Mouse (Mus musculus) ES-E14 (cell line): ENCODE data around the gene Mab21l2.

Experiments used
- HCFC1 ChIP-seq: IDR thresholded peaks from 2 replicates; pipeline ENCODE4 v1.6.1; 2012; ENCODE audit warnings: low read length, inconsistent platforms, borderline replicate concordance; ENCODE audit not compliant: insufficient read depth
- ZC3H11A ChIP-seq: IDR thresholded peaks from 2 replicates; pipeline ENCODE4 v1.6.1; 2012; ENCODE audit warnings: low read depth, mild to moderate bottlenecking, inconsistent platforms, low read length, borderline replicate concordance
- ZNF384 ChIP-seq: IDR thresholded peaks from 2 replicates; pipeline ENCODE4 v1.6.1; 2012; ENCODE audit warnings: low read depth, low read length, inconsistent platforms

GRCm38 (mm10) chr3:86538645-86539554 lies 9.5 kb downstream of the Mab21l2 start:
- TF ChIP-seq HCFC1 (no peak), ZNF384 (no peak), ZC3H11A (no peak)
